Mouse (Mus musculus): ENCODE measurements at regions not wholly inside any gene's neighbourhood (a gene's known extent, or its start where the extent isn't known, plus 50 kb on each side); places are given as distances from the start of the nearest gene placed in this dataset.

DNA sequence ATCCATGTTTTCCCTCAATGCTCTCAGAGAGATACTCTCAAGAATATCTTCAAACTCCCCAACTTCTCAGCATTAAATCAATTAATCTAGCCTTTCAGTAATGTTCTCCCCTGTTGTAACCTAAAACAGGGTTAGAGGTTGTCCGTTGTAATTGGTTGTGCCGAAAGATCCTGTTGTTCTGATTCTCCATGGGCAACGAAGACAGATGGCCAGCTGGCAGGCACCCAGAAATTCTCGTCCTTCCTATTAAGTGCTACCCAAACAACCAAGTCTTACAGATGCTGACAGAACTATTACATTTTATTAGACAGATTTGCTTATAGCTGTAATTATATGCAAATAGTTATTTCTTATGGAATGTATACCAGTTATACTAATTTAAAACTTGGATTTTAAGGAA is 225.9 kb upstream of the Tacr3 start:
- ATAC-seq (ENCODE audit: insufficient number of reproducible peaks, low FRiP score, low TSS enrichment), result no peak

- ATAC-seq (ENCODE audit: insufficient number of reproducible peaks, low FRiP score, low TSS enrichment), result no peak; the same call in 1 of the 2 replicates
These were observed 223.4 kb upstream of the Tacr3 start for GRCm38 (mm10) chr3:134605356-134605771.

DNA sequence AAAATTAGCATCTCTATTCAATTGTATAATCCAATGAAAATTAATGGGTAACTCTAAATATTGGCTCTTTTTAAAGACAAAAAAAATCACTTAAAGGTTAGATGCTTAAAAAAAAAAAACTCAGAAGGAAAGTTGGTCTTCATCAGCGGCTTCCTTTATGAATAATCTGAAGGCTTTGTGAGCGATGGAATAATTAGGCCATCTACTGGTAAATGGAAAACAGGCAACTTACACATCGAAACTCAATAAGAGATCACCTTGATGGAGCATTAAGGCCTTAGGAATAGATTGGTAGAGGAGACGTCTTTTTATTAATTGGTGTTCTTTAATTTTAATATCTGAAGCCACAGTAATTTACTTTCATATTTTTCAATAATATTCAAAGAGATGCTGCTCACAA is 218.6 kb upstream of the Tacr3 start:
- ATAC-seq (ENCODE audit: insufficient number of reproducible peaks, low FRiP score, low TSS enrichment), result no peak

DNA sequence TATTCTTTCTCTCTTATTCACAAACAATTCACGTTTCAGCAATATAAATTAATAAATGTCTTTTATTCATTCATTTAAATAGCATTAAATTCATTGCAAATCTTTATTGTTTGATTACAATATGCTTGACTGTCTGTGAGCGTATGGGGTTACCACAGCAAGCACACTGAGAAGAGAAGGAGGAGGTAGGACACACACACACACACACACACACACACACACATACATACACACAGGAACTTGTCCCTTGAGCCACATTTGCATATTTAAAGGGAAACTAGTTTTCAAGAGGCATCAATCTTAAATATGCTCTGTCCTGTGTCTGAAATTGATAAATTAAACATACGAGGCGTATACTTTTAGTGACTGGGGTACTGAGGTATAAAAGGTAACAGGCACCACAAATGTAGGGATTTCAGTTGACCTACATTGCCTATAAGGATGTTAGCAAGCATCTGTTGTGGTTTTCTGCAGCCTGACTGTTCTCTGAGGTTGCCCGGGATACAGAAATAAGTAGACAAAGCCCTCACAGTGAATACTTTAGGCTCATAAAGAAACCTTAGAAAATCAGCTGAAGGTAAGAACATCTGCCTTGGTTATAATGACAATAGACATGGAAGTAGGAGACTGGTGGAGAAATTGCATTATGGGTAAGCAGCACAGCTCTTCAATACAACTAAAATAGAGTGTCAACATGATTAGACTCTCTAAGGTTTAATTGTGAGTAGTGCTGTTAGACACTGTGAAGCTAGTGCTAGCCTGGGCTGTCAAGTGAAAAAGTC is 217.1 kb upstream of the Tacr3 start:
- ATAC-seq (ENCODE audit: insufficient number of reproducible peaks, low FRiP score, low TSS enrichment), result no peak

DNA sequence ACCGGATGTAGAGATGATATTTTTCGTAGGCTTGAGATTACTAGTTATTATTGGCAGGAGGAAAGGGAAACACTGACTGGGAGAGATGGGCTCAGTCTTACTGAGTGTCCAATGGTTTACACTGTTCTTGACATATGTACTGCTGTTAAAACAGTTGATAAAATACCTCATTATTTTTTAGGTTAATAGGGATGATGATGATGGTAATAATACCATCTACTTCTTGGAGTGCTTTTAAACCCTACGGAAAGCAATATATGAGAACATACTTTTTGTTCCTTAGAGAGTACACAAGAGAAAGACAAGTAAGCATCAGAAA is 216.6 kb upstream of the Tacr3 start:
- no peak for ATAC-seq (ENCODE audit: insufficient number of reproducible peaks, low FRiP score, low TSS enrichment)

DNA sequence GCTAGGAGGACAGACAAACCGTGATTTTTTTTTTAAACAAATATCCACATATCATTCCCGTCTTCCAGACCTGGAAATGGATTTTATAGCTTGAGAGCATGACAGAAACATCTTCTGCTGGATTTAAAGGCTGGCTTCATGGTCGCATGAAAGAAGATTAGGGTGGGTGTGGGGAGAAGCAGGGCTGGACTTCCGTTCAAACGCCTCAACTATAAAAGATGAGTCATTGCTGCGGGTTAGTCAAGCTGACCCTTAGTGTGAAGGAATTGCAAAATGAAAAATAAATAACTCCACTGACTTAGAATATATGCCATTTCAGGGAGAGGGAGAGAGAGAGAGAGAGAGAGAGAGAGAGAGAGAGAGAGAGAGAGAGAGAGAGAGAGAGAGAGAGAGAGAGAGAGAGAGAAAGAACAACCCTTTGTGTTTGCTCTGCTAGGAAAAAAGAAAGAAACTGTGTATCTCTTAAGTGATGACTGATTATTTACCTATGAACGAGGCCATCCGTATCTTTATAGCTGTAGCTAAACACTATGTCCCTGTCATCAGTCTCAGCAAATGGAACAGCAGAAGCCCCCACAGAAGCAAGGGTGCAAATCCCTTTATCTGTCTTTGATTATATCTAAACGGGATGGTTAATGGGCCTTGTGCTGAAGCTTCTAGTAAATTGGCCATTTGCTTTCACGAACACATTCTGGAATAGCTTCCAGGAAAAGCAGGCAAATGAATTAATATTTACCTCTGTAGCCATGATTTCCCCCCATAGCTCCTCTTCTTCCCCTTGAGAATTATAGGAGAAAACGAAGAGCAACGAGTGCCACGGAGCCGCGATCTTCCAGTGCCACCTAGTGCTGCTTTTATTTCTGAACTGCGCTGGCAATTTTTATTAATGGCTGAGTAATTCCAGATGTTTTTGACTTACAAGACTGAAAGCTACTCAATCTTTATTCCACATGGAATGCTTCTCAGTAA is 199.4 kb upstream of the Tacr3 start:
- ATAC-seq (ENCODE audit: insufficient number of reproducible peaks, low FRiP score, low TSS enrichment), result no peak

- no peak for ATAC-seq (ENCODE audit: insufficient number of reproducible peaks, low FRiP score, low TSS enrichment)
These were observed 198.7 kb upstream of the Tacr3 start for GRCm38 (mm10) chr3:134630135-134630516.

DNA sequence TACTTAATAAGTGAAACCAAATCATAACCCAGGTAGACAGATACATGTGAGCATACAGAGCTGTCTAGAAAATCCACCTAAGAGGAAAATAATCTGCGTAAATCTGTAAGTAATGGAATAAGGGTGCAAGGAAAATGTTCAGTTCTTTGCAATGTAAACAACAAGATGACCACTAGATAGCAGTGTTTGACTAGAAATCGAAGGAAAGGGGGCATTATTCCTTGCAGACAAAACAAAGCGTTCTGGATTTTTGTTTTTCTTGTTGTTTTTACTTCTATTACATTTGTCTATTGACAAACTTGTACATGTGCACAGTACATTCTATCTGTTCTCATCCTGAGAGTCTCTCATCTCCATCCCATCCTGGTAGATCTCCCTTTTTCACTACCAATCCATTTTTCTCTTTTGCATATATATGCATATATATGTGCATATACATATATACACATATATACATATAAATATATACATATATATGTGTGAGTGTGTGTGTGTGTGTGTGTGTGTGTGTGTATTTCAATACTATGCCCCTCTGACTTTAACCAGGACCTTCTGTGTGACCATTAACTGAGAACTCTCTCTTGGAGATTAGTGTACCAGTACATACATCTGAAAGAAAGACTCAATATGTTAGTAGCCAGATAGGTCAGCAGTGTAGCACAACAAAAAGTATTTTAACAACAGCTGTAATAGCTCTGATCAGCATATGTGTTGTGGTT is 179.9 kb upstream of the Tacr3 start:
- no peak for ATAC-seq (ENCODE audit: insufficient number of reproducible peaks, low FRiP score, low TSS enrichment)

DNA sequence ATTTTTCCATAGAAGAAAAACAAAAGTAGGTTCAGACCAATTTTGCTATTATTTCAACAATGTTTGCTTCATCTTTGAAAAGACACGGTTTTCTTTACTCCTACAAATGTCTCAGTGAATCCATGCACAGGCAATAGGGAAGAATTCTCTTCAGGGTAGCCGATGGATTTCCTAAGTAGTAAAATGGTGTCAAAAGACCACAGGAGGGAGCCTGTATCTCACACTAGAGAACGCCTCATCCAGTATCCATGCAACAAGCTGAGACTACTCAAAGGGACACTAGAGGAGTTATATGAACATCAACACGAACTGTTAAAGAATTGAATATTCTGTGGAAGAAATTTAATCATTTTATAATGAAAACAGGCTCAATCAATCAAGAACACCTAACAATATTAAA is 174.8 kb upstream of the Tacr3 start:
- no peak for ATAC-seq (ENCODE audit: insufficient number of reproducible peaks, low FRiP score, low TSS enrichment)

- no peak for ATAC-seq (ENCODE audit: insufficient number of reproducible peaks, low FRiP score, low TSS enrichment)
These were observed 133.9 kb upstream of the Tacr3 start for GRCm38 (mm10) chr3:134694893-134695292.

GRCm38 (mm10) chr3:134718620-134719019 is 110.2 kb upstream of the Tacr3 start:
- no peak for ATAC-seq (ENCODE audit: insufficient number of reproducible peaks, low FRiP score, low TSS enrichment)

DNA sequence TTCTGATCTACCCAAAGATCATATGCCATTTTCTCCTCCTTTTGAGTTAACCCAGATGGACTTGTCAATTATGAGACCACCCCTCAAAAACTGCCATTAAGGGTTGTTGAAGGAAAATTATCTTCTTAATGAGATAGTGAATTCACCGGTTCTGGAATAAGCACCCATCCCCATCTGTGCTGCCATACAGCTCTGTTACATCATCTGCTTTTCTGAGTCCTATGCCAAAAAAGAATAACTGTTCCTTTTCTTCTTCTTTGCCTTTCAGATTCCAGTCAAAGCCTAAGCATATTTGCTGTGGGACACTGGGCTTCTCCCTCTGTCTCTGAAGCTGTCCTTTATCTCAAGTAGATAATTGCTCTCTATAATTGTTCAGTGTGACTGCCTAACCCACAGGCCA is 93.1 kb upstream of the Tacr3 start:
- ATAC-seq (ENCODE audit: insufficient number of reproducible peaks, low FRiP score, low TSS enrichment), result no peak

- no peak for ATAC-seq (ENCODE audit: insufficient number of reproducible peaks, low FRiP score, low TSS enrichment)
These were observed 67.7 kb upstream of the Tacr3 start for GRCm38 (mm10) chr3:134761108-134761507.

- no peak for ATAC-seq (ENCODE audit: insufficient number of reproducible peaks, low FRiP score, low TSS enrichment)
These were observed 65.4 kb upstream of the Tacr3 start for GRCm38 (mm10) chr3:134763264-134763936.
